Mouse (Mus musculus): ENCODE results near the gene Ybx2. TPM values are rescaled to one million over a fixed set of nuclear protein-coding genes. Genes with fewer than 3 reads are reported as not detected.
A peak's percentile ranks its signal among the peaks of the same experiment; 100 is the strongest.

Gene Ybx2
- polyA plus RNA-seq, 1 experiment = 21.1 TPM

DNA sequence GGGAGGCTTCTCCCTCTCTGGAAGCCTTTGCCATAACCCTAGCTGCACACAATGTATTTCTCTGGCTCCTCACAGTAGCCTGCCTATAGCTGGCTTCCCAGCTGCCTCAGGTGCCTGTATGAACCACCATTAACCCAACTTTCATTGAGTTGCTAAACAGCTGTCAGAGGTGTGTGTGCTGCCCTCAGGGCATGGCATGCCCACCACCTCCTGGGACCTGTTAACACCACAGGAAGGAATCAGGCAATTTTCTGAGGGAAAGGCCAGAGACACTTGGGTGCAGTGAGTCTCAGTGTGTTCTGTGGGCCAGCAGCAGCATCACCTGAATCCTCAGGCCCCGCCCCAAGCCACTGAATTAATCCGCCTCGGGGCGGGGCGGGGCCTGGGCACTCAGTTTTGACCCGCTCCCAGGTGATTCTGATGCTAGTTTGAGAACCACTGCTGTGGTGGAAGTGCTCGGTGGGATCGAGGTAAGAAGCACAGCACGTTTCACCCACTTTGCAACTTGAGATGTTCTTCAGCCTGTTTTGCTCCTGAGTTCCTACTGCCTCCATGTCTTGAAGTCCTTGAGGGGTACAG, 2.9 kb downstream of the Ybx2 start:
- Histone ChIP-seq H3K4me3 (ENCODE audit: insufficient read depth, low read length) (no peak overlapping the region), H3K4me1 (ENCODE audit: control insufficient read depth, insufficient read depth, low read length) (peaks cover 2% of the 10 kb centered on the region; the same call in 1 of the 2 replicates), H3K27ac (ENCODE audit: insufficient read depth, low read length) (no peak overlapping the region)
- TF ChIP-seq POLR2A (IDR thresholded peaks at IDR 0.05; ENCODE audit: extremely low read depth, insufficient read depth, low read length) (no peak), CTCF (IDR thresholded peaks at IDR 0.05; ENCODE audit: extremely low read depth, insufficient read depth, low read length) (no peak)

DNA sequence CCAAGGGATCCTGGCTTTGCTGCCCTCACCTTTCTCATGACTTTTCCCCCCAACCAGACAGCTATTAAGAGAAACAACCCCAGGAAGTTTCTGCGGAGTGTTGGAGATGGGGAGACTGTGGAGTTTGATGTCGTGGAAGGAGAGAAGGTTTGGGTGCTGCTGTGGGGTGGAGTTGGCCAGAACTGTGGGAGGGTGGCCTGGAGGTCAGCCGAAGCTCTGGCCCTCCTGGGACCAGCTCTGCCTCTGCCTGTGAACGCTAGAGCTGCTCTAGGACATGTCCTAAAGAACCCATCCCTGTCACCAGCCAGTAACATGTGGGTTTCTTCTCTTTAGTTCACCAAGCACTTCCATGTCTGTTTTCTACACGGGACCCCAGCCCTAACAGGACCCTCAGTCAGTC, 3.6 kb downstream of the Ybx2 start:
- H3K4me1 ChIP-seq (ENCODE audit: control insufficient read depth, insufficient read depth, low read length) = peaks cover 2% of the 10 kb centered on the region; the same call in 1 of the 2 replicates
- no peak overlapping the region for H3K27ac ChIP-seq (ENCODE audit: insufficient read depth, low read length)
- H3K4me3 ChIP-seq (ENCODE audit: insufficient read depth, low read length) = no peak overlapping the region
- no peak for TF ChIP-seq POLR2A (IDR thresholded peaks at IDR 0.05; ENCODE audit: extremely low read depth, insufficient read depth, low read length)
- no peak for TF ChIP-seq CTCF (IDR thresholded peaks at IDR 0.05; ENCODE audit: extremely low read depth, insufficient read depth, low read length)

DNA sequence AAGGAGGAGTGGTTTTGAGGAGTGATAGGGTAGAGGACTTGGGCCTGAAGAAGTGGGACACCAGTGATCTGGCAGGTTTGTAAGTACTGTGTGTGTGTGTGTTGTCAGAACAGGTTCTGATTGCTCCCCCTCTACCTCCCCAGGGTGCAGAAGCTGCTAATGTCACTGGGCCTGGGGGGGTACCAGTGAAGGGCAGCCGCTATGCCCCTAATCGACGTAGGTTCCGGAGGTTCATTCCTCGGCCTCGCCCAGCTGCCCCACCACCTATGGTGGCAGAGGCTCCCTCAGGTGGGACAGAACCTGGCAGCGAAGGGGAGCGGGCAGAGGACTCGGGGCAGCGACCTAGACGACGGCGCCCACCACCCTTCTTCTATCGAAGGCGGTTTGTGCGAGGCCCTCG, 4.1 kb downstream of the Ybx2 start:
- no peak overlapping the region for H3K4me3 ChIP-seq (ENCODE audit: insufficient read depth, low read length)
- H3K27ac ChIP-seq (ENCODE audit: insufficient read depth, low read length) = no peak overlapping the region
- no peak for TF ChIP-seq CTCF (IDR thresholded peaks at IDR 0.05; ENCODE audit: extremely low read depth, insufficient read depth, low read length)
- no peak for TF ChIP-seq POLR2A (IDR thresholded peaks at IDR 0.05; ENCODE audit: extremely low read depth, insufficient read depth, low read length)
- peaks cover 2% of the 10 kb centered on the region; the same call in 1 of the 2 replicates for H3K4me1 ChIP-seq (ENCODE audit: control insufficient read depth, insufficient read depth, low read length)

DNA sequence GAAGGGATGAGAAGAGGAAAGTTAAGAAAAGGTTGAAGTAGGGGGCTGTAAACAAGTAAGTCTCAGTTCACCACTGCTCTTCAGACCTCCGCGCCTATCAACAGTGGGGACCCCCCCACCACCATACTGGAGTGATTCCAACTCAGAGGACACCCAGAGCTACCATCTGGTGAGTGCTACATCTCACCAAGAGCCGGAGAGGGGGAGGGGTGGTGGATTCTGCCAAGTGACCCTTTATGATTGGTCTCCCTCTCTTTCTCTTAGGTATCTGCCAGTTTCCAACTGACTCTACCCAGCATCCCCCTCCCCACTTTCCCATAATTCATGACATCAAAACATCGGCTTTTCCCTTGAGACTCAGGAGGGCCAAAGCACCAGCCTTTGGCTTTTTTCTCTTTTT, 5.4 kb downstream of the Ybx2 start:
- TF ChIP-seq POLR2A (IDR thresholded peaks at IDR 0.05; ENCODE audit: extremely low read depth, insufficient read depth, low read length) (no peak), CTCF (IDR thresholded peaks at IDR 0.05; ENCODE audit: extremely low read depth, insufficient read depth, low read length) (no peak)
- no peak overlapping the region for H3K4me3 ChIP-seq (ENCODE audit: insufficient read depth, low read length)
- H3K4me1 ChIP-seq (ENCODE audit: control insufficient read depth, insufficient read depth, low read length) = peaks cover 2% of the 10 kb centered on the region; the same call in 1 of the 2 replicates
- no peak overlapping the region for H3K27ac ChIP-seq (ENCODE audit: insufficient read depth, low read length)

DNA sequence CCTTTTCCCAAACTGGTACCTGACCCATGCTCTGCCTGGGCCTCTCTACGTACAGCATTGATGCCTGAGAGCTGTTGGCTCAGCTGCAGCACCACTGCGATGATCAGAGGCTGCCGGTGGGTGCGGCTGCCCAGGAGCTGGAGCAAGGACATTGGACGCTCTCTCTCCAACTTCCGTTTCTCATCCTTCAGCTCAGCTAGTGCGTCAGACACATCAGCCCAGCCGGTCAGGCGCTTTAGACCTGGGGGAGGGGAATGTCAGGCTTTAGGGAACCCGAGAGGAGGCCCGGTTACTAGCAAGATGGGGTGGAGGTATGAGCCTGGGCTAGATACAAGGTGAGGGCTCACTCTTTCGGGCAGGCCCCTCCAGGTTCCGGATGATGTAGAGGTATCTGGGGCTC, 9.6 kb downstream of the Ybx2 start:
- TF ChIP-seq CTCF (IDR thresholded peaks at IDR 0.05; ENCODE audit: extremely low read depth, insufficient read depth, low read length) = no peak

DNA sequence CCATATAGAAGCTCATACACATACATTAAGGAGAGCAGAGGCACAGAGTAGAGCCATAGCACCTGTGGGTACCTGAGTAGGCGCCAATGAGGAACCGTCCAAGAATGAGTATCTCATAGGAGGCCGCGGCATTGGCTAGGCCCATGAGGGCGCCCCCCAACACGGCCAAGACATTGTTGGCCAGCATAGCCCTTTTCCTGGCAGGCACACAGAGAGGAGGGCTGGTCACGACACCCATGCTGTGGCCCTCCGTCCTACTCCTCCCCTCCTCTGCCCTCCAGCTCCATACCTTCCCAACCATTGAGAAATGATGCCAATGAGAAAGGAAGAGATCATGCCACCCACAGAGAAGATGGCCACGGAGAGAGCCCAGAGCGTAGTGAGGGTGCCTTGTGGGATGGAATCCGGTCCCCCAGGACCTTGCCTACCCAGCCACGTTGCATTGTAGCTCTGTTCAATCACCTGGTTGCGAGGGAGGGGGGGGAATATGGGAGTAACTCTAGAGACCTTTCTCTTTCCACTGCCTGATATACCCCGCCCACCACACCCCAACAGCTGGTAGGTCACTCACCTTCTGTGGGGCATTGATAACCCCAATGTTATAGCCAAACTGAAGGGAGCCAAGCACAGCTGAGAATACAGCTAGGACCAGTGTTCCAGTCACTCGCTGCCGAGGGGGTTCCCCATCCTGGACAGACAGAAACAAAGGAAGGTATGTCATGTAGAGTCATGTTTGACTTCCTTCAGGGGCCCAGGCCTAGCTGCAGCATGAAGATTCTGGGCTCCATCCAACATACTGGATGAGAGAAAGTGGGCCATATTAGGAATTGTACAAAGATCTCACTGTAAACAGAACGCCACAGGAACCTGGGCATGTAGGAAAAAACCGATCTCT, 10.6 kb downstream of the Ybx2 start:
- TF ChIP-seq POLR2A (IDR thresholded peaks at IDR 0.05; ENCODE audit: extremely low read depth, insufficient read depth, low read length) = no peak
- no peak for TF ChIP-seq CTCF (IDR thresholded peaks at IDR 0.05; ENCODE audit: extremely low read depth, insufficient read depth, low read length)

More for the DNA sequence above, 9.6 kb downstream of the Ybx2 start:
- no peaks in the 10 kb centered on the region for H3K4me1 ChIP-seq (ENCODE audit: control insufficient read depth, insufficient read depth, low read length)
- H3K4me3 ChIP-seq (ENCODE audit: insufficient read depth, low read length) = no peak overlapping the region
- no peak overlapping the region for H3K27ac ChIP-seq (ENCODE audit: insufficient read depth, low read length)

DNA sequence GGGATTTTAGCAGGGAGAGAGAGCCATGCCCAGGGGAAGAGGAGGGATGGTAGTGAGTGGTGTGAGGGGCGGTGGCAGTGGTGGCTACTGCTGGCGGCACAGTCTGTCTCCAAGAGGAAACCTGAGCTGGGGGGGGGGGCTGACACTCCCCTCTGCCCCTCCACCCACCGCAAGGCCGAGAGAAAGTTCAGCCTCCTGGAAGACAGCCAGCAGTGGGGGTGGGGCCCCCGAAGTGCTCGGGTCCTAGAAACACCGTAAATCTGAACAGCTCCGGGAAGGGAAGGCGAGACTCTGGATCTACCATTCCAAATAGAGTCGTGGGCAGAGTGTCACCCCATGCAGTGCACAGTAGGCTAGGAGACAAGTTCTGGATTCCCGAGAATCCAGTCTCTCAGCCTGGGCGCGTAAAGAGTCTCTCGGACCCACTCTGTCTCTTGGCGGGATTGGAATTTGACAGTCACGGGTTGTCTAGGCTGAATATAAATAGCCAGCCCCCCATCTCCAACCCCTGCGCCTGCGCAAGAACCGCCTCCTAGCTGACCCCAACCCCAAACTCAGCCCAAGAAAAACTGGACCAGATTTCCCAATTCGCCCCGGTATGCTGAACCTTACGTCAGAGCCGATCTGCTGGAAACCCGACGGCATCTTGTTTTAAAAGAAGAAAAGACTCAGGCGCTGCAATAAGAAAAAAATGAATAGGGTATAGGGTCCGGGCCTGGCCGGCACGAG, 11.9 kb downstream of the Ybx2 start:
- no peak overlapping the region for H3K27ac ChIP-seq (ENCODE audit: insufficient read depth, low read length)
- no peak for TF ChIP-seq CTCF (IDR thresholded peaks at IDR 0.05; ENCODE audit: extremely low read depth, insufficient read depth, low read length)
- no peak for TF ChIP-seq POLR2A (IDR thresholded peaks at IDR 0.05; ENCODE audit: extremely low read depth, insufficient read depth, low read length)
- H3K4me1 ChIP-seq (ENCODE audit: control insufficient read depth, insufficient read depth, low read length) = no peaks in the 10 kb centered on the region
- H3K4me3 ChIP-seq (ENCODE audit: insufficient read depth, low read length) = no peak overlapping the region

More for the DNA sequence above, 10.6 kb downstream of the Ybx2 start:
- no peaks in the 10 kb centered on the region for H3K4me1 ChIP-seq (ENCODE audit: control insufficient read depth, insufficient read depth, low read length)
- no peak overlapping the region for H3K27ac ChIP-seq (ENCODE audit: insufficient read depth, low read length)
- no peak overlapping the region for H3K4me3 ChIP-seq (ENCODE audit: insufficient read depth, low read length)

DNA sequence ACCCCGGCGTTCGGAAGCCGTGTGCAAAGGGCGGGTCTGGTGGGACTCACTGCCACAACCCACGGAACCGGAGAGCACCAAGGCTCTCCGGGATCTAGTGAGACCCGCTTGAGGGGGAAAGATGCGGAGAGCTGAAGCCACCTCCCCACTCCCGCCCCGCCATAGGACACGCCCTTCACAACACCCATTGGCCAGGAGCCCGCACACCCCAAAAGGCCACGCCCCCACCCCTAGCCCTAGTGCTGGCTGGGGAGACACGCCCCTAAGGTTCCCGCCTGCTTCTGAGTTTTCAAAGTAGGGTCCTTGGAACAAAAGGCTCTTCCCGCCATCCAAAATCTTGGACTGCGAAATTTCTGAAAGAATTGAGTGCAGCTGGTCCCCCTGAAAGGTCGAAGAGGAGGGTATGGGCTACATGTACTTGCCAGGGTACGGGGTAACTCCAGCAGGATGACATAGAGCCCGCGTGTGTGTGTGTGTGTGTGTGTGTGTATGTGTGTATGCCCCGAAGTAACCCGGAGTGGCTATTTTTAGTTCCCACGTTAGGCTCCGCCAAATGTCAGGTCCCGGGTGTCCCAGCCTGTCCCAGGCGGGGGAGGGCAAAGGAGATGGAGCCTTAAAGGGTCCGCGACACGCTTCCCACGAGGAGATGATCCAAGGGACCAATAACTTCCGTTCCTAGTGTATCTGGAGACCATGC, 12.6 kb downstream of the Ybx2 start, which contains the start of gene Slc2a4:
Slc2a4 (minus strand) TSS at position 123 of the 697 bp plus-strand sequence.
- no peaks in the 10 kb centered on the region for H3K4me1 ChIP-seq (ENCODE audit: control insufficient read depth, insufficient read depth, low read length)
- H3K4me3 ChIP-seq (ENCODE audit: insufficient read depth, low read length) = no peak within 1 kb of the TSS
- TF ChIP-seq CTCF (IDR thresholded peaks at IDR 0.05; ENCODE audit: extremely low read depth, insufficient read depth, low read length) = no peak
- no peak for TF ChIP-seq POLR2A (IDR thresholded peaks at IDR 0.05; ENCODE audit: extremely low read depth, insufficient read depth, low read length)
- H3K27ac ChIP-seq (ENCODE audit: insufficient read depth, low read length) = no peak within 1 kb of the TSS

DNA sequence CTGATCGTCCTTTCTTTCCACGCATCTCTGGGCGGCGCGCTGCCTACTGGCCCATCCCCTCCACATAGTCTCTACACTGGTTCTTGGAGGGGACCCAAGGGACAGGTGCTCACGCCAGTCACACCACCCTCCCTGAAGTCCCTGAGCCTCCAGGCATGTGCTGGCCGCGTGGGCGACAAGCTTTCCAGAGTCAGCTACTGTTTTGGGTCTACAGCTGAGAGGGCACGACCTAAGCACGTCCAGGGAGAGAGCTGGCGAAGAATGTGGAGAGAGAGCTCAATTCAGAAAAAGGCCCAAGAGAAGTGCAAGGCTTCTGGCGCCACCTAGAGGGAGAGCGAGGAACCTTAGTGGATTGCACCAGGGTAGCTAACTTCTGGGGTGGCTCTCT, 13.2 kb downstream of the Ybx2 start:
- Histone ChIP-seq H3K27ac (ENCODE audit: insufficient read depth, low read length) (no peak overlapping the region), H3K4me3 (ENCODE audit: insufficient read depth, low read length) (no peak overlapping the region), H3K4me1 (ENCODE audit: control insufficient read depth, insufficient read depth, low read length) (no peaks in the 10 kb centered on the region)
- TF ChIP-seq CTCF (IDR thresholded peaks at IDR 0.05; ENCODE audit: extremely low read depth, insufficient read depth, low read length) = peak; percentile 79
- no peak for TF ChIP-seq POLR2A (IDR thresholded peaks at IDR 0.05; ENCODE audit: extremely low read depth, insufficient read depth, low read length)
